Mouse (Mus musculus) testis, adult 2 months (tissue): ENCODE data around the gene Hpse. TPM values are rescaled to one million over a fixed set of nuclear protein-coding genes. Genes with fewer than 3 reads are reported as not detected.

Source experiments
- H3K27ac ChIP-seq: fragments of 200-500 bp; 2 replicates; pipeline ENCODE4 v1.5.1; 2012; ENCODE audit warnings: low read depth, low read length; ENCODE audit not compliant: control insufficient read depth, insufficient read depth
- H3K27me3 ChIP-seq: fragments of 200-500 bp; 2 replicates; pipeline ENCODE4 v1.6.1; 2012; ENCODE audit warnings: mild to moderate bottlenecking, low read length, moderate library complexity; ENCODE audit not compliant: control insufficient read depth, insufficient read depth
- H3K36me3 ChIP-seq: fragments of 200-500 bp; 2 replicates; pipeline ENCODE4 v1.6.1; 2012; ENCODE audit warnings: mild to moderate bottlenecking, low read length; ENCODE audit not compliant: control insufficient read depth, insufficient read depth
- H3K4me1 ChIP-seq: fragments of 200-500 bp; 2 replicates; pipeline ENCODE4 v1.6.1; 2012; ENCODE audit warnings: low read length; ENCODE audit not compliant: control insufficient read depth, insufficient read depth
- H3K4me3 ChIP-seq: fragments of 200-500 bp; 2 replicates; pipeline ENCODE4 v1.5.1; 2012; ENCODE audit warnings: low read depth, mild to moderate bottlenecking, low read length, moderate library complexity, mixed read lengths; ENCODE audit not compliant: control insufficient read depth
- CTCF ChIP-seq: fragments of 200-500 bp; IDR thresholded peaks from 2 replicates; pipeline ENCODE4 v1.5.1; 2012; ENCODE audit warnings: low read depth, mild to moderate bottlenecking, inconsistent platforms, low read length, moderate library complexity; ENCODE audit not compliant: control insufficient read depth, insufficient read depth, insufficient replicate concordance
- POLR2A ChIP-seq: fragments of 200-500 bp; IDR thresholded peaks from 2 replicates; pipeline ENCODE4 v1.6.1; 2012; ENCODE audit warnings: low read depth, mild to moderate bottlenecking, inconsistent platforms, low read length, moderate library complexity; ENCODE audit not compliant: control insufficient read depth
- polyA plus RNA-seq: library from polyadenylated mRNA; depleted of rRNA; stranded (reverse); fragments of >200 nt; gene quantifications from 2 replicates; pipeline ENCODE4 v1.2.3, GENCODE M21; 2012; rRNA removed

Gene Hpse
- 2.0 and 2.7 TPM in 2 replicates for polyA plus RNA-seq

DNA sequence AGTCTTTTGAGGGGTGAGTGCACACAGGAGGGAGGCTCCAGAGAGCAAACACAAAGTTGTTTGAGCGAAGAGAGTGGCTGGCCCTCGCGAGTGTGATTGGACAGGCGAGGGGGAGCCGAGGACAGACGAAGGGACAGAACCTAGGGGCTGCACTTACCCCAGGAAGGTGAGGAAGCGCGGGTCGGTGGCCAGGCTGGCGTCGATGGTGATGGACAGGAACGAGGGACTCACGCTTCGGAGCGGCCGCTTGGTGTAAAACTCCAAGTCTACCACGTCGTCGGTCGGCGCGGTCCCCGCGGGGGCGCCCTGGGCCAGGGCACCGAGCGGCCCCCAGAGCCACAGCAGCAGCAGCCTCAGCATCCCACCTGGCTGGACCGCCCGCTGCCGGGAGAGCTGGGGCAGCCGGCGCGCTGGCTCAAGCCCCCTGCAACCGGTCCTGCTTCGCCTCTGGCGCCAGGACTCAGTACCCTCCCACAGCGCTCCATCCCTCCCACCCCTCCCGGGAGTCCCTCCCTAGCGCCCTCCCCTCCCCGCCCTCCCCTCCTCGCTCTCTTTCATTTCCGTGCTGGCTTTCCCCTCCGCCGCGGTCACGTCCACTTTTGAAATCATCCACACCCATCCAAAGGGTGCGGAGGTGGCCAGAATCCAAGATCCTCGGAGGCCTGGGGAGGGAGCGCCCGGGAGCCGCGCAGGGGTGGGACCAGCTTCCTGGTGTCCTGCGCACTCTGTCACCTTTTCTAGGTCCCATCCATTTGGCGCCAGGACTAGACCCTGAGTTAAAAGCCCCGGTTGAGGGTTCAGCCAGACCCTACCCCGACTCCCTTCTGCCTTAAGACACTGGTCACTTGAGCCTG is at the start of gene Hpse:
Gene Hpse, minus strand, starts transcription at position 482 of the 854 bp plus-strand sequence.
- Histone ChIP-seq H3K36me3 (no peaks in the 10 kb centered on the region), H3K27me3 (no peaks in the 10 kb centered on the region), H3K4me1 (peaks cover 3% of the 10 kb centered on the region), H3K4me3 (peak within 1 kb of the TSS; percentile 20; the same call in 1 of the 2 replicates), H3K27ac (no peak within 1 kb of the TSS)
- TF ChIP-seq POLR2A (no peak), CTCF (no peak)

DNA sequence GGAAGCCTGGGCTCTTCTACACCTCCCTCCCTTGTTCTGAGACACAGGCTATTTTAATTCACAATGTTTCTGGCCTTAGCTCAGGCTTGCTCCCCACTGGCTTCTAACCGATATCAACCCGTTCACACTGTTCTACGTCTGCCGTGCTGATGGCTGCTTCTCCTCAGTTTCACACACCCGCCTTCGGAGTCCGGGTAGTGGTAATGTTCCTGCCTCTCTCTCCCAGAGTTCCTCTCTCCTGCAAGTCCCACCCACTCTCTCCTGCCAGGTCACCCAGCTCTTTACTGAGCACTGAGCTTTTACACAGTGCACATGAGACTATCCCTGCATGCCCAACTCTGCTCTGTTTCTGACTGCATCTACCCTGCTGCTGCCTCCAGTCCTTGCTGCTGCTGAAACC is 46.5 kb upstream of the Hpse start:
- Histone ChIP-seq H3K4me1 (no peaks in the 10 kb centered on the region), H3K4me3 (no peak overlapping the region), H3K27me3 (no peaks in the 10 kb centered on the region), H3K36me3 (peaks cover 2% of the 10 kb centered on the region; the same call in 1 of the 2 replicates), H3K27ac (no peak overlapping the region)
- TF ChIP-seq CTCF (no peak), POLR2A (no peak)

DNA sequence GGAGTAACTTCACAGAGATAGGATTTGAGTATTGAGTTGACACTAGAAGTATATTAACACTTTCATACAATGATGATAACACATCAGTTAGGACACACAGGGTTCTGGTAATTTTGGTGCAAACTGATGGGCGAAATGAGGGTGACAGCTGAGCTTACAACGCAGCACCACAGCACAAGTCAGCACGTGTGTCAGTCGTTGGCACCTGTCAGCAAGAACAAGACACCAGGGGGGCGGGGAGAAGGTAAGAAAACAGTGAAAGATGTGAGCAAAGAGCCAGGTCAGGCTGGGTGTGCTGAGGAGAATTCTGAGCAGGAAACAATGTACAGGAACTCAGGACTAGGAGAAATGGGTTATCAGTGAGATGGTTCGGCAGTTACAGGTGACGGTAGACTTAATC is 42.2 kb upstream of the Hpse start:
- no peak for TF ChIP-seq POLR2A
- Histone ChIP-seq H3K4me1 (no peaks in the 10 kb centered on the region), H3K27ac (no peak overlapping the region), H3K27me3 (no peaks in the 10 kb centered on the region), H3K36me3 (peaks cover 2% of the 10 kb centered on the region; the same call in 1 of the 2 replicates), H3K4me3 (no peak overlapping the region)

DNA sequence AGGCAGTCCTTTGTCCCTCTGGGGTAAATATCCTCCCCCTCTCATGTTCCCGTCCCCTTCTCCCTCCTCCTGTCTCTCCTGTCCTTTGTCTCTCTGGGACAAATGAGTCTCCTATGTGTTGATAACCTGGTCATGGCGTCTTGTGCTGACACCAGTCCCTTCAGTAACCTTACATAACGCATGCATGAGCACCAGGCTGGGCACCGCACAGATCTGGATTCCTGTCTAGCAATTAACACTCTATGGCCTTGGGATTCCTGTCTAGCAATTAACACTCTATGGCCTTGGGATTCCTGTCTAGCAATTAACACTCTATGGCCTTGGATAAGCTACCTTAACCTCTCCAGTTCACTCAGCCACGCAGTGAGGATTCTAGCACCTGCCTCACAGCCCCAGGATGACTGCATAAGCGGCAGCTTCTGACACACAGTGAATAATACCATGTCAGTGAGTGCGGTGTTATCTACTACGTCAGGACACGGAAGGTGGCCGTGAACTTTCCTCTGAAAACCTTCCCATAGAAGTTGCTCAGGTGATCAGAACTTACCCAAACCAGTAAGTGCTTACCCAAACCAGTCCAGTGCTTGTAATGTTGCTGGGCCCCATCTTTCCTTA is 40.6 kb upstream of the Hpse start:
- Histone ChIP-seq H3K36me3 (peaks cover 2% of the 10 kb centered on the region; the same call in 1 of the 2 replicates), H3K4me1 (no peaks in the 10 kb centered on the region), H3K4me3 (no peak overlapping the region), H3K27ac (no peak overlapping the region), H3K27me3 (no peaks in the 10 kb centered on the region)
- TF ChIP-seq POLR2A: no peak
- no peak for TF ChIP-seq CTCF

DNA sequence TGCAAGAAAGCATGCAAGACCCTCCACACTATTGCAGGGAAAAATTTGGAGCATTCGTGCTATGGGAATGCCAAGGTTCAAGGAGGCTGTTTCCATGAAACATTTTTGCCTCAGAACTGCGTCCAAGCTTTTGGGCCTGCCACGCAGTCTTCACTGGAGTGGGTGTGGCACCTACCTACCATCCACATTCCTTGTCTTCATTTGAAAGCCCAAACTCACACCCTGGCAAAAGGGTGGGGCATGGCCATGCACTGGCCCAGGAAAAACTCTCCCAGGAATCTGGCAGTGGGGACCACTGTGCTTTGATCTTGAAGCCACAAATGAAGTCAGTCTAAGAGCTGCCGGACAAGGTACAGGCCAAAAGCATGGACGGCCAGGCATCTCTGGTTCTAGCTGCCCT is 38.6 kb upstream of the Hpse start:
- TF ChIP-seq POLR2A (no peak), CTCF (no peak)
- Histone ChIP-seq H3K36me3 (peaks cover 1% of the 10 kb centered on the region; the same call in 1 of the 2 replicates), H3K4me1 (no peaks in the 10 kb centered on the region), H3K27ac (no peak overlapping the region), H3K27me3 (no peaks in the 10 kb centered on the region), H3K4me3 (no peak overlapping the region)

DNA sequence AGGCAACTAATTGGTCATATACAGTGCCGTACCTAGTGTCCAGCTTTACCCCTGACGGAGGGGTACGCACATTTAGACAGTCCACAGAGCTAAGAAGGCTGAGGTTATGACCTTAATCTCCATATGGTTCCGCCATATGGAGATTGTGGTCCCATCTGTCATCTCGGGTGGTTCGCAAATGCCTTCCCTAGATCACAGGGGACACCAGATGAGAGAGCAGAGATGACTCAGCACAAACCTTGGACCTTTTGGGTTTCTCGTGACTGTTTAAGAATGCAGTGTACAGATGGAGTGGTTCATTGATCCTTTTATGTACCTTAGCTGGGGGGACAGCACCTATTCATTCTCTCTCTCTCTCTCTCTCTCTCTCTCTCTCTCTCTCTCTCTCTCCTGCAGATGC is 33.9 kb upstream of the Hpse start:
- Histone ChIP-seq H3K36me3 (no peaks in the 10 kb centered on the region), H3K4me3 (no peak overlapping the region), H3K4me1 (peaks cover 2% of the 10 kb centered on the region; the same call in 1 of the 2 replicates), H3K27ac (no peak overlapping the region), H3K27me3 (no peaks in the 10 kb centered on the region)
- no peak for TF ChIP-seq POLR2A
- TF ChIP-seq CTCF: no peak

DNA sequence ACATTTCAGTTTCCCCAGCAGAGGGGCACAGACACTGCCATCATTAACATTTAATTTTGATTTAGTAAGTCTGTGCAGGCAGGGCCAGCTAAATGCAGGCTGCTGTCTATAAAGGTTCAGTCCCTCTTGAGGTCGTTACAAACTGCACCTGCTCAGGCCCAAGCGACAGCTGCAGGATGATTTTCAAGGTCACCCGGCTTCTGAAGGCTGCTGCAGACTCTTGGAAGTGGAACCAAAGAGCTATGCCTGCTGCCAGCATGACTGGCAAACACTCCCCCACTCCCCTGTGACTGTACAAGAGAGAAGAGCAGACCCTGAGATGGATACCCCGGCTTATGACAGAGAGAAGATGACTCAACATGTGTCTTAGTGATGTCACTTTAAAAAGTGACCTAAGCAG is 32.1 kb upstream of the Hpse start:
- Histone ChIP-seq H3K4me3 (peak overlapping the region; percentile 35), H3K4me1 (peaks cover 2% of the 10 kb centered on the region; the same call in 1 of the 2 replicates), H3K36me3 (no peaks in the 10 kb centered on the region), H3K27ac (no peak overlapping the region), H3K27me3 (no peaks in the 10 kb centered on the region)
- no peak for TF ChIP-seq CTCF
- TF ChIP-seq POLR2A: no peak
